Mouse (Mus musculus) forebrain, embryonic 14.5 days (tissue): ENCODE results near the gene Il16. TPM values are rescaled to one million over a fixed set of nuclear protein-coding genes. Genes with fewer than 3 reads are reported as not detected.

Source experiments
- ATAC-seq: fragments of 200-750 bp; cut with Nextera tagmentation; 2 replicates; pipeline ENCODE4 v1.8.0; 2017; ENCODE audit warnings: mild to moderate bottlenecking, moderate library complexity
- DNase-seq: peaks from one replicate; pipeline ENCODE4 v3.0.0-alpha.2; 2015; ENCODE audit warnings: low spot score
- H3K27ac ChIP-seq: fragments of 300-500 bp; sonication (generic); 2 replicates; pipeline ENCODE4 v1.5.1; 2014; ENCODE audit warnings: low read depth, mild to moderate bottlenecking, control low read depth, low read length, moderate library complexity
- H3K27me3 ChIP-seq: fragments of 300-500 bp; sonication (generic); replicated peaks from 2 replicates; pipeline ENCODE4 v1.6.1; 2014; ENCODE audit warnings: low read length, control low read depth, mixed read lengths; ENCODE audit not compliant: control insufficient read depth, insufficient read depth
- H3K36me3 ChIP-seq: fragments of 300-500 bp; sonication (generic); 2 replicates; pipeline ENCODE4 v1.6.1; 2014; ENCODE audit warnings: low read length, control low read depth; ENCODE audit not compliant: control insufficient read depth, insufficient read depth
- H3K4me1 ChIP-seq: fragments of 300-500 bp; sonication (generic); 2 replicates; pipeline ENCODE4 v1.6.1; 2014; ENCODE audit warnings: antibody characterized with exemption, low read length, control low read depth; ENCODE audit not compliant: control insufficient read depth, insufficient read depth
- H3K4me2 ChIP-seq: fragments of 300-500 bp; sonication (generic); 2 replicates; pipeline ENCODE4 v1.6.1; 2014; ENCODE audit warnings: mild to moderate bottlenecking, control low read depth, low read length
- H3K4me3 ChIP-seq: fragments of 300-500 bp; sonication (generic); 2 replicates; pipeline ENCODE4 v1.5.1; 2014; ENCODE audit warnings: low read depth, low read length, control low read depth
- H3K9ac ChIP-seq: fragments of 300-500 bp; sonication (generic); 2 replicates; pipeline ENCODE4 v1.6.1; 2014; ENCODE audit warnings: mild to moderate bottlenecking, low read length, control low read depth, moderate library complexity
- H3K9me3 ChIP-seq: fragments of 300-500 bp; sonication (generic); replicated peaks from 2 replicates; pipeline ENCODE4 v1.6.1; 2016; ENCODE audit warnings: low read length, control low read depth, mixed read lengths; ENCODE audit not compliant: control insufficient read depth
- WGBS: fragments of 180-500 bp; shearing (Covaris S2); extraction: QIAGEN DNeasy Blood & Tissue Kit; methylation state at CpG from one replicate; pipeline ENCODE4 v1.1.7; 2014; 5-methylcytosine and 5-hydroxymethylcytosine counted together
- polyA plus RNA-seq: library from polyadenylated mRNA; unstranded; fragments of >200 nt; fragmentation: Nextera tagmentation; extraction: Ambion mirVana; gene quantifications from 2 replicates; pipeline ENCODE4 v1.2.1, GENCODE M21; 2014

Il16 gene
- polyA plus RNA-seq, 1 experiment from 2014 or later = 0.91 TPM

DNA sequence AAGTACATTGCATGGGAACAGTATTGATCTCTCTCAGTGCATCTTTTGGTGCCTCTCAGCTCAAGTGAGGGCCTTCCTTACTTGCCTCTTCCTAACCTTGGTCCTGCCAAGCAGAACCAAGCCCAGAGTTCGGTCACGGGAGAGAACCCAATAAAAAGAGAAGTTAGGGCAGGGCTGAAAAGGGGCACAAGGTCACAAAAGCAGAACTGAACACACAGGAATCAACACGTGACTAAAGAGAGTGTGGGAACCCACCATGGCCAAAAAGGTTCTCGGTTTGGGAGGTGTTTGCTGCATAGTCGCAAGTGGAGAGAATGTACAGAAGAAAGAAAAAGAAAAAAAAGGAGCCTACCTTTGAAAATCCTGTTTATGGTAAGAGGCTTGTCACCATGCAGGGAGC lies 100.0 kb downstream of the Il16 start:
- Histone ChIP-seq H3K27me3 (no peaks in the 10 kb centered on the region), H3K36me3 (no peaks in the 10 kb centered on the region), H3K4me2 (no peak overlapping the region), H3K9ac (no peak overlapping the region), H3K9me3 (no peaks in the 10 kb centered on the region), H3K27ac (no peak overlapping the region), H3K4me1 (no peaks in the 10 kb centered on the region), H3K4me3 (no peak overlapping the region)
- WGBS = 82% methylated on average over 5 of the region's 5 CpGs
- DNase-seq = no peak
- ATAC-seq = no peak

DNA sequence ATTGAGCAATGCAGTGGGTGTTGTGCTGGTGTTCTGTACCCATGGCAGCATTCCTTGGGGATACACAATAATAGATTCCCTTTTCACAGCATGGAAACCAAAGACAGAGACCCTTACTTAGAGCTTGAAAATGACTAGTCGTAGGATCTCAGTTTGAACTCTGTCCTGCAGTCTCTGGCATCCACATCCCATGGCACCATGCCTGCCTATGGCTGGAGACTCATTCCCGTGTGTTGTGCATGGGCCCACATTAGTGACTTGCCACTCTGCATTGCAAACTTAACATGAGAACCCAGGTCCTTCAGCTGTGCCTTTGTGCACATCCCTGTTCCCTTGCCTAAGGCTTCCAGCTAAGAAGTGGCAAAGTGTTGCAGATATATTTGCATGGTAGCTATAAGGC lies 100.8 kb downstream of the Il16 start:
- WGBS = 85% methylated on average over 2 of the region's 2 CpGs
- DNase-seq (no peak), ATAC-seq (no peak)
- Histone ChIP-seq H3K4me2 (no peak overlapping the region), H3K4me3 (no peak overlapping the region), H3K9me3 (no peaks in the 10 kb centered on the region), H3K27me3 (no peaks in the 10 kb centered on the region), H3K4me1 (no peaks in the 10 kb centered on the region), H3K36me3 (no peaks in the 10 kb centered on the region), H3K27ac (no peak overlapping the region), H3K9ac (no peak overlapping the region)

DNA sequence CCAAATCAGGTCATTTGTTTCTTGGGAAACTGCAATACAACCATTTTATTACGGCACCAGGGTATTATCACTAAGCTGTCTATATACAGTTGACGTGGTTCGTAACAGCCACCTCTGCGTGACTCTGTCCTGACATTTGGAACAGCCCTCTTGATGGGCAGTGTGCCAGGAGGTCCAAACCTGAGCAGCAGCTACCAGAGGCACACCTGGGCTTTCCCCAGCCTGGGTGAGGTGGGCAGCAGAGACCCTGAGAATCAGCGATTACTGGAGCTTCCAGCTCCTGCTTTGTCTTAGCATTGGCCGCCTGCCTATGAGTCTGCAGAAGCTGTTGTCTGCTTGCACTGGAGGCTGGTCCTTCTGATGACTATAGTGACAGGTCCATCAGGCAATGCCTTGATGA lies 101.9 kb downstream of the Il16 start:
- no peaks in the 10 kb centered on the region for H3K4me1 ChIP-seq
- no peaks in the 10 kb centered on the region for H3K36me3 ChIP-seq
- WGBS = 95% methylated on average over 6 of the region's 6 CpGs
- DNase-seq (no peak), ATAC-seq (no peak)
- H3K9ac ChIP-seq = no peak overlapping the region
- no peak overlapping the region for H3K4me2 ChIP-seq
- H3K27me3 ChIP-seq = no peaks in the 10 kb centered on the region
- no peaks in the 10 kb centered on the region for H3K9me3 ChIP-seq
- H3K4me3 ChIP-seq = no peak overlapping the region
- no peak overlapping the region for H3K27ac ChIP-seq

DNA sequence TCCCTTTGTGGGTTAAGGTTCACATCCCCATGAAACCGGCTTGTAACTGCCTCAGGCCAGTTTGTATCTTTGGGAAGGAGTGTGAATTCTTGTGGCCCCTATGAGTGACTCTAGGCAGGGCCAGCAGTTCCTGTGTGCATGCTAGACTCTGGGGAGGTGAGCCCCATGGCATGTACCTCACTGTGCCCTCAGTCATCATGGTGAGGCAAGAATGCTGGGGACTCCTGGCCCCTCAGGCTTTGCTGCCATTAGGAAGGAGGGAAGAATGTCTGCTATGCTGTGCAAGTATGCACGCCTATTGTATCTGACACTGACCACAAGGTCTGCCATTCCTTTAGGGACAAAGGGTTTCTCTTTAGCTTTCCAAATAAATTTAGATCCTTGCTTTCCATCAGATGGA lies 104.4 kb downstream of the Il16 start:
- Histone ChIP-seq H3K4me2 (no peak overlapping the region), H3K36me3 (no peaks in the 10 kb centered on the region), H3K4me1 (no peaks in the 10 kb centered on the region), H3K27me3 (no peaks in the 10 kb centered on the region), H3K4me3 (no peak overlapping the region), H3K9ac (no peak overlapping the region), H3K9me3 (no peaks in the 10 kb centered on the region), H3K27ac (no peak overlapping the region)
- ATAC-seq (no peak), DNase-seq (no peak)
- 69% methylated on average over 2 of the region's 2 CpGs for WGBS

DNA sequence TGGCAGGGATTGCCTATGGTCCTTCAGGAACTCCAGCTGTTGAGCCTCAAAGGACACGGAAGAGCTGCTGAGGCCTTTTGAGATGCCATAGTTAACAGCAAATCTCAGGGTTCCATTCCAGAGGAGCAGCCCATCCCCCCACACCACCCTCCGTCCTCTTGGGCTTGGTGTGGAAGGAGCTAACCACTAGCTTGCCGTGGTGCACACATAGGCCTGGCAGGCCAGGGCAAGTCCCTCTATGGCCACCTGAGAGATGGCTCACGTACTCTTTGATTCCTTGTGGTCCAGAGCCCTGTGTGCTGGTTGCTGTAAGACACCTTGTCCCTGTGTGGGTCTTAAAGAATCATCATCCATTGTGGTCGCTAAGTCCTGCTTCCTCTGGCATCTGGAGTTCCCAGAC lies 104.9 kb downstream of the Il16 start:
- H3K9ac ChIP-seq = no peak overlapping the region
- ATAC-seq = no peak
- H3K4me3 ChIP-seq = no peak overlapping the region
- no peak overlapping the region for H3K4me2 ChIP-seq
- no peaks in the 10 kb centered on the region for H3K36me3 ChIP-seq
- no peaks in the 10 kb centered on the region for H3K9me3 ChIP-seq
- no peak overlapping the region for H3K27ac ChIP-seq
- H3K4me1 ChIP-seq = no peaks in the 10 kb centered on the region
- no peak for DNase-seq
- H3K27me3 ChIP-seq = no peaks in the 10 kb centered on the region
- 95% methylated on average over 5 of the region's 5 CpGs for WGBS

DNA sequence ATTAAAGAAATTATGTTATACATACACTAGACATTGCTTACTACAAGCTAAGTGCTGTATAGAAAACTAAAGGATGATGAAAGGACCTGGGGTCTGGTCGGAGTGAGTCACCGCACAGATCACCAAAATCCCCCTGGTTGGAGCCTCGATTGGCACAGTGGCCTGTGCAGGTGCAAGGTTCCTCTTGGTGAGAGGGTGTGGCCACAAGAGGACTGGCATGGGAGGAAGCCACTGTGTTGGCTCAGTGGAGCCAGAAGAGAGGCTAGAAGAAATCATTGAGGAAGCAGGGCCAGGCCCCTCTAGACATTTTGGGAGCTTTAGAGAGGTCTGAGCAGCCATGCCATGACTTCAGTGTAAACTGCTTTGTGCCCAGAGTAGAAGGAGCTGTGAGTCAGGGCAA lies 106.4 kb downstream of the Il16 start:
- Histone ChIP-seq H3K36me3 (no peaks in the 10 kb centered on the region), H3K27me3 (no peaks in the 10 kb centered on the region), H3K9me3 (no peaks in the 10 kb centered on the region), H3K4me2 (no peak overlapping the region), H3K27ac (no peak overlapping the region), H3K9ac (no peak overlapping the region), H3K4me3 (no peak overlapping the region), H3K4me1 (no peaks in the 10 kb centered on the region)
- WGBS = 94% methylated on average over 3 of the region's 3 CpGs
- DNase-seq = no peak
- ATAC-seq = no peak

DNA sequence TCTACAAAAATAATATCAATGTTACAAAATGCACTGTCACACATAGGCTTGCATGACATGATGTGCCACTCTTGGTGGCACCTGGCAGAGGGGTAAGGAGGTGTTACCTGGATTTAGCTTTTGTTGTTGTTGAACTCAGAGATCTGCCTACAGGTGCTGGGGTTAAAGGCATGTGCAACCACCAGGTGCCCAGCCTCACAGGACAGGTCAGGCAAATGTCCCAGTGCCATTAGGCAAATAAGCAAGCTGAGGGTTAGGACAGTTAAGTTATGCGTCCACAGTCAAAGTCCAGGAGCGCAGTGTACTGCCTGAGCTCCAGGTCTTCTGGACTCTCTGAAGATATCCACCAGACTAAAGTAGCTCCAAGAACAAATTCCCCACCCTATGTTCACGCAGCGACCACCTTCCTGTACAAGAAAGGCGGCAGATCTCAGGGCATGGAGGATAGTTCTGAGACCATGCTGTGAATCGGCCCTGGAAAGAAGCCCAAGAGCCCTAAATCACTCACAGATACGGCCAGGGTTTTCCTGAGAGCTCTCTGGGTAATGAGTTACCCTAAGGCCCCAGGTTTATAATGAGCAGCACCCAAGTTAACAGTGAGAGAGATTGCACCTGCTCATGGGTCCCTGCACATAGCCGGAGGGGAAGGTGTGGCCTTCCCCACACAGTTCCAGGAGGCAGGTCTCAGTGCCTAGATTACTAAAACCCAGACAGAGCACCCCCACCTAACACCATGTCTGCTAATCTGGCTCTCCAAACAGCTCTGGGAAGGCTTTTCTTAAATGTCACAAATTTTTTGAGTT lies 107.5 kb downstream of the Il16 start:
- H3K4me1 ChIP-seq = no peaks in the 10 kb centered on the region
- no peak overlapping the region for H3K9ac ChIP-seq
- WGBS = 91% methylated on average over 8 of the region's 8 CpGs
- H3K4me3 ChIP-seq = no peak overlapping the region
- no peak for ATAC-seq
- no peak overlapping the region for H3K27ac ChIP-seq
- H3K9me3 ChIP-seq = no peaks in the 10 kb centered on the region
- H3K27me3 ChIP-seq = no peaks in the 10 kb centered on the region
- DNase-seq = no peak
- H3K36me3 ChIP-seq = no peaks in the 10 kb centered on the region
- H3K4me2 ChIP-seq = no peak overlapping the region

DNA sequence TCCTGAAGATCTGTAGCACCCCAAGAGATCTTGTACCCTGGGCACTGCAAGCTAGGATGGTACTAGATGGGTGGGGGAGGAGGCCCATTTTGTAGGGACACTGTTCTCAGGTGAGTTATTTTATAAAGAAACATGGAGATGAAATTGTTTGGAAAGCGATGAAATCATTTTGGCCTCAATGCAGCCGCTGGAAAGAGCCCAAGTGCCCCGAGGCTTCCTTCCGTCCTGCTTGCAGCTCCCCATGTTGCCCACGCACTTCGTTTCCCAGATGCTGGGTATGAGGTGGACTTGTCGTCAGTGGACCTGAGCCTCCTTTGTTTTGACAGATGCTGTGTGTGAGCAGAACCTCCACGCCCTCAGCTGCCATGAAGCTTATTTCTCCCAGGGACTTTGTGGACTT lies 109.1 kb downstream of the Il16 start:
- Histone ChIP-seq H3K9me3 (no peaks in the 10 kb centered on the region), H3K9ac (no peak overlapping the region), H3K4me2 (no peak overlapping the region), H3K4me1 (no peaks in the 10 kb centered on the region), H3K36me3 (no peaks in the 10 kb centered on the region), H3K27me3 (no peaks in the 10 kb centered on the region), H3K27ac (no peak overlapping the region), H3K4me3 (no peak overlapping the region)
- DNase-seq = no peak
- ATAC-seq = no peak
- 82% methylated on average over 8 of the region's 8 CpGs for WGBS

DNA sequence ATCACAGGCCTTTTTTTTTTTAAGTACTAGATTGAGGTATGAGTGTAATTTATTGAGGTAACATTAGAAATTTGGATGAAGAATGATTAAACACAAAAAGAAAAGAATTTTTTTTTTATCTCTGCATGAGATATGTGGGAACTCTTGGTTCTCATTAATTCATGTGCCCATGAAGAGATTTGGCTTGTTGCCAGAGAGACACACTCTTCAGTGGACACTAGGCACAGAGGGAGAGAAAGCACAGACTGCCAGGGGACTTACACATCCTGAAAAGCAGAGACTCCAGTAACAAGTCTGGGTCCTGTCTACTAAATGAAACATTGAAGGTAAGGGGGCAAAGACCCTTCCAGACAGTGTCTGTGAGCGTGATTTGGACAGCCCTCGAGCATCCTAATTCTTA lies 109.8 kb downstream of the Il16 start:
- Histone ChIP-seq H3K36me3 (no peaks in the 10 kb centered on the region), H3K27me3 (no peaks in the 10 kb centered on the region), H3K4me2 (no peak overlapping the region), H3K27ac (no peak overlapping the region), H3K9ac (no peak overlapping the region), H3K4me1 (0 out of 2 replicates have a peak, but pooled peaks cover 2% of the 10 kb centered on the region), H3K9me3 (no peaks in the 10 kb centered on the region), H3K4me3 (no peak overlapping the region)
- 83% methylated on average over 2 of the region's 2 CpGs for WGBS
- ATAC-seq = no peak
- peak; percentile 56 for DNase-seq
